Mouse (Mus musculus): ENCODE measurements around the gene Lce1g. TPM values are rescaled to one million over a fixed set of nuclear protein-coding genes. Genes with fewer than 3 reads are reported as not detected.

The Lce1g gene
- polyA plus RNA-seq, 1 experiment from 2014 or later, result not detected

DNA sequence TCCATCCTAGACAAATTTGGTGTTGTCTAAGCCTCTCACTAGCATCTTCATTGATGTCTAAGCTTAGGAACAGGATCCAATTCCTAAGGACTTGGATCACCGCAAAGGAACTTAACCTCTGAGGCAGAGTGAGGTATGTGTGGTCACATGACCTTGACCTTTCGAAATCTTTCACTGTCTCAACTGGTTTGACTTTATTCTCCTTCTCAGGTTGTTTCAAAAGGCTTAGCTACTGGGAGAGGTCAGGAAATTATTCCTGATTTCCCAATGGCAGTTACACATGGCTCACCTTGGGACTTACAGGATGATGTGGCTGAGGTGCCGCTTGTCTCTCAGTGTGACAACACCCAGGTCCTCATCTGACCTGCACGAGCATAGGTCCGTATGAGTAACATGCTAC is 29.5 kb downstream of the Lce1g start:
- Histone ChIP-seq H3K4me2 (ENCODE audit: low read length) (no peak overlapping the region), H3K9ac (ENCODE audit: low read depth, low read length) (no peak overlapping the region), H3K9me3 (replicated peaks; ENCODE audit: low read length) (no peaks in the 10 kb centered on the region), H3K36me3 (ENCODE audit: insufficient read depth, low read length) (no peaks in the 10 kb centered on the region), H3K27me3 (ENCODE audit: insufficient read depth, low read length) (no peaks in the 10 kb centered on the region), H3K27ac (no peak overlapping the region), H3K4me1 (replicated peaks; ENCODE audit: insufficient read depth, low read length) (no peaks in the 10 kb centered on the region), H3K4me3 (replicated peaks; ENCODE audit: low read depth, low read length) (no peak overlapping the region)
- 73% methylated on average over 5 of the region's 5 CpGs for WGBS
- no peak for TF ChIP-seq CTCF (IDR thresholded peaks at IDR 0.05; ENCODE audit: low read depth)
- ATAC-seq (replicated peaks; ENCODE audit: low FRiP score, low read depth), result no peak
- DNase-seq (ENCODE audit: low spot score), result no peak

DNA sequence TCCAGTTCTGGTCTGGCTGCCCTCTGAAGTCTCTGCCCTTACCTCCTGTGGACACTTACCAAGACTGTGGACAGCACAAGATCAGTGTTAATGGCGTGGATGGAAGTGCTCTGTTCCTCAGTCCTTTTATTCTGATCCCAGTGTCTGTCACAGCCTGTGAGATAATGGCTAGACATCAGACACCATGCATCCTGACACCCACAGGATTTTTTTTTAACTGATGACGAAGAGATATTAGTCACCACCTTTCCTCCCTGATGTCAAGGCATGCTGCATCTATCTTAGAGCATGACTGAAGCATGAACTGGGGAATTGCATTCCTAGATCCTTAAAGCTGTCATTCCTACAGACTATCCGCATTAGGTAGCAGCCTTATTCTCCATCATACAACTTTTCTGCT is 31.9 kb downstream of the Lce1g start, which contains the start of gene Lce1f:
Gene Lce1f (minus strand): TSS at position 101 of the 400 bp plus-strand sequence.
- no peaks in the 10 kb centered on the region for H3K4me1 ChIP-seq (replicated peaks; ENCODE audit: insufficient read depth, low read length)
- H3K9me3 ChIP-seq (replicated peaks; ENCODE audit: low read length), result no peaks in the 10 kb centered on the region
- no peak within 1 kb of the TSS for H3K27ac ChIP-seq
- DNase-seq (ENCODE audit: low spot score), result no peak
- no peak within 1 kb of the TSS for H3K9ac ChIP-seq (ENCODE audit: low read depth, low read length)
- no peaks in the 10 kb centered on the region for H3K36me3 ChIP-seq (ENCODE audit: insufficient read depth, low read length)
- H3K4me2 ChIP-seq (ENCODE audit: low read length), result no peak within 1 kb of the TSS
- WGBS, result 58% methylated on average over 3 of the region's 3 CpGs
- H3K27me3 ChIP-seq (ENCODE audit: insufficient read depth, low read length), result no peaks in the 10 kb centered on the region
- no peak for TF ChIP-seq CTCF (IDR thresholded peaks at IDR 0.05; ENCODE audit: low read depth)
- ATAC-seq (replicated peaks; ENCODE audit: low FRiP score, low read depth), result no peak
- no peak within 1 kb of the TSS for H3K4me3 ChIP-seq (replicated peaks; ENCODE audit: low read depth, low read length)

DNA sequence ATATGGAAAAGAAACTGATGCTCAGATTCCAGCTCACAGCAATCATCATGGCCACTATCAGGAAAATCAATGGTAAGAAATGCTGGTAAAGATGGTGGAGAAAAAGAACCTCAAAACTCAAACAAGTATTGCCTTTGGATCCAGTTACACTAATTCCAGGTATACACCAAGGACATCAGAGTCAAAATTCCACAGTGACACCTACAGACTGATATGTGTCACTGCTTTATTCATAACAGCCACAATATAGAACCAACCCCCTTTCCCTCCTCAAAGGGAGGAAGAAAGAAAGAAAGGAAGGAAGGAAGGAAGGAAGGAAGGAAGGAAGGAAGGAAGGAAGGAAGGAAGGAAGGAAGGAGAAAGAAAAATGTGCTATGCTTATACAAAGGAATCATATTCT is 37.0 kb downstream of the Lce1g start:
- DNase-seq (ENCODE audit: low spot score), result no peak
- no peaks in the 10 kb centered on the region for H3K9me3 ChIP-seq (replicated peaks; ENCODE audit: low read length)
- no peak overlapping the region for H3K4me3 ChIP-seq (replicated peaks; ENCODE audit: low read depth, low read length)
- H3K4me1 ChIP-seq (replicated peaks; ENCODE audit: insufficient read depth, low read length), result no peaks in the 10 kb centered on the region
- no peak for ATAC-seq (replicated peaks; ENCODE audit: low FRiP score, low read depth)
- no peaks in the 10 kb centered on the region for H3K36me3 ChIP-seq (ENCODE audit: insufficient read depth, low read length)
- TF ChIP-seq CTCF (IDR thresholded peaks at IDR 0.05; ENCODE audit: low read depth), result peak; percentile 42; the same call in 1 of the 2 replicates
- H3K27me3 ChIP-seq (ENCODE audit: insufficient read depth, low read length), result no peaks in the 10 kb centered on the region
- H3K9ac ChIP-seq (ENCODE audit: low read depth, low read length), result no peak overlapping the region
- no peak overlapping the region for H3K4me2 ChIP-seq (ENCODE audit: low read length)
- H3K27ac ChIP-seq, result no peak overlapping the region

DNA sequence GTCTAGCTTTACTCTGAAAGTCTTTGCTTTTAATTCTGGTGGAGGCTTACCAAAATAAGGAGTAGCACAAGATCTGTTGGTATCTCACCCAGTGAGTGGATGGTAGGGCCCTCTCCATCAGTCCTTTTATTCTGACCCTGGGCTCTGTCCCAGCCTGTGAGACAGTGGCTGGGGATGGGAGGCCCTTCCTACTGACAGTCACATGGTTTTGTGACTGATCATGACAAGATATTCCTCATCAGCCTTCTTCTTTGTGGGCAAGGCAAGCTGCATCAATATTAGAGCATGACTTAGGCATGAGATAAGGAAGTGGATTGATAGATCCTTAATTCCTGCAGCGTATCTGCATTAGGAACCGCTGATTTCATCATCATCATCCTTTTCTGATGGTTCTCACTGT is 43.2 kb downstream of the Lce1g start, which contains the start of gene Lce1e:
Gene Lce1e (minus strand): TSS at position 101 of the 400 bp plus-strand sequence.
- ATAC-seq (replicated peaks; ENCODE audit: low FRiP score, low read depth), result no peak
- H3K27me3 ChIP-seq (ENCODE audit: insufficient read depth, low read length), result no peaks in the 10 kb centered on the region
- H3K9ac ChIP-seq (ENCODE audit: low read depth, low read length), result no peak within 1 kb of the TSS
- no peak for TF ChIP-seq CTCF (IDR thresholded peaks at IDR 0.05; ENCODE audit: low read depth)
- H3K36me3 ChIP-seq (ENCODE audit: insufficient read depth, low read length), result no peaks in the 10 kb centered on the region
- H3K9me3 ChIP-seq (replicated peaks; ENCODE audit: low read length), result no peaks in the 10 kb centered on the region
- H3K4me3 ChIP-seq (replicated peaks; ENCODE audit: low read depth, low read length), result no peak within 1 kb of the TSS
- no peaks in the 10 kb centered on the region for H3K4me1 ChIP-seq (replicated peaks; ENCODE audit: insufficient read depth, low read length)
- H3K27ac ChIP-seq, result no peak within 1 kb of the TSS
- no peak within 1 kb of the TSS for H3K4me2 ChIP-seq (ENCODE audit: low read length)
- 92% methylated on average over 2 of the region's 2 CpGs for WGBS
- DNase-seq (ENCODE audit: low spot score), result no peak

Other genes with a start within 250 kb of the Lce1g start
- not detected in 2 replicates for gene 2310046K23Rik, start 217.8 kb downstream of the Lce1g start, polyA plus RNA-seq (2015; fragmentation: Nextera tagmentation; extraction: Ambion mirVana)
- 0.97 and 1.4 TPM in 2 replicates for gene Ivl, start 178.6 kb downstream of the Lce1g start, polyA plus RNA-seq (2015; fragmentation: Nextera tagmentation; extraction: Ambion mirVana)
- not detected in 2 replicates for gene Smcp, start 163.3 kb downstream of the Lce1g start, polyA plus RNA-seq (2015; fragmentation: Nextera tagmentation; extraction: Ambion mirVana)
- not detected in 2 replicates for gene 2210017I01Rik, start 144.8 kb downstream of the Lce1g start, polyA plus RNA-seq (2015; fragmentation: Nextera tagmentation; extraction: Ambion mirVana)
- not detected in 2 replicates for gene Lce6a, start 130.7 kb downstream of the Lce1g start, polyA plus RNA-seq (2015; fragmentation: Nextera tagmentation; extraction: Ambion mirVana)
- not detected in 2 replicates for gene Lce1a1, start 104.0 kb downstream of the Lce1g start, polyA plus RNA-seq (2015; fragmentation: Nextera tagmentation; extraction: Ambion mirVana)
- not detected in 2 replicates for gene Lce1b, start 95.4 kb downstream of the Lce1g start, polyA plus RNA-seq (2015; fragmentation: Nextera tagmentation; extraction: Ambion mirVana)
- not detected in 2 replicates for gene Lce1a2, start 82.0 kb downstream of the Lce1g start, polyA plus RNA-seq (2015; fragmentation: Nextera tagmentation; extraction: Ambion mirVana)
- not detected in 2 replicates for gene Lce1c, start 73.1 kb downstream of the Lce1g start, polyA plus RNA-seq (2015; fragmentation: Nextera tagmentation; extraction: Ambion mirVana)
- gene Lce1d, start 65.1 kb downstream of the Lce1g start, polyA plus RNA-seq (2015; fragmentation: Nextera tagmentation; extraction: Ambion mirVana), result not detected in 2 replicates
- gene Lce1e, start 43.3 kb downstream of the Lce1g start, polyA plus RNA-seq (2015; fragmentation: Nextera tagmentation; extraction: Ambion mirVana), result not detected in 2 replicates
- not detected in 2 replicates for gene Lce1f, start 32.0 kb downstream of the Lce1g start, polyA plus RNA-seq (2015; fragmentation: Nextera tagmentation; extraction: Ambion mirVana)
- not detected in 2 replicates for gene Gm38119, start 13.2 kb downstream of the Lce1g start, polyA plus RNA-seq (2015; fragmentation: Nextera tagmentation; extraction: Ambion mirVana)
- not detected in 2 replicates for gene Lce1h, start 12.7 kb upstream of the Lce1g start, polyA plus RNA-seq (2015; fragmentation: Nextera tagmentation; extraction: Ambion mirVana)
- gene Lce1i, start 26.6 kb upstream of the Lce1g start, polyA plus RNA-seq (2015; fragmentation: Nextera tagmentation; extraction: Ambion mirVana), result not detected in 2 replicates
- not detected in 2 replicates for gene Lce1j, start 38.2 kb upstream of the Lce1g start, polyA plus RNA-seq (2015; fragmentation: Nextera tagmentation; extraction: Ambion mirVana)
- gene Lce1k, start 55.6 kb upstream of the Lce1g start, polyA plus RNA-seq (2015; fragmentation: Nextera tagmentation; extraction: Ambion mirVana), result not detected in 2 replicates
- not detected in 2 replicates for gene Kprp, start 74.9 kb upstream of the Lce1g start, polyA plus RNA-seq (2015; fragmentation: Nextera tagmentation; extraction: Ambion mirVana)
- gene Lce1l, start 98.9 kb upstream of the Lce1g start, polyA plus RNA-seq (2015; fragmentation: Nextera tagmentation; extraction: Ambion mirVana), result not detected in 2 replicates
- not detected in 2 replicates for gene 2310050C09Rik, start 117.9 kb upstream of the Lce1g start, polyA plus RNA-seq (2015; fragmentation: Nextera tagmentation; extraction: Ambion mirVana)
- not detected in 2 replicates for gene Lce3a, start 173.9 kb upstream of the Lce1g start, polyA plus RNA-seq (2015; fragmentation: Nextera tagmentation; extraction: Ambion mirVana)
- gene Lce3b, start 180.6 kb upstream of the Lce1g start, polyA plus RNA-seq (2015; fragmentation: Nextera tagmentation; extraction: Ambion mirVana), result not detected in 2 replicates
- gene Lce3c, start 192.1 kb upstream of the Lce1g start, polyA plus RNA-seq (2015; fragmentation: Nextera tagmentation; extraction: Ambion mirVana), result not detected in 2 replicates
- not detected in 2 replicates for gene Lce3d, start 205.1 kb upstream of the Lce1g start, polyA plus RNA-seq (2015; fragmentation: Nextera tagmentation; extraction: Ambion mirVana)
- gene Lce3e, start 214.7 kb upstream of the Lce1g start, polyA plus RNA-seq (2015; fragmentation: Nextera tagmentation; extraction: Ambion mirVana), result not detected in 2 replicates
- not detected in 2 replicates for gene Lce3f, start 239.9 kb upstream of the Lce1g start, polyA plus RNA-seq (2015; fragmentation: Nextera tagmentation; extraction: Ambion mirVana)

Measured in kidney, postnatal 0 days (tissue).